Mouse (Mus musculus): ENCODE data around the gene Emilin2. TPM values are rescaled to one million over a fixed set of nuclear protein-coding genes. Genes with fewer than 3 reads are reported as not detected.

The Emilin2 gene
- polyA plus RNA-seq, 1 experiment from 2014 or later: 2.5 TPM

- no peak overlapping the region for H3K9ac ChIP-seq (replicated peaks)
- H3K9me3 ChIP-seq: no peaks in the 10 kb centered on the region
- 83% methylated on average over 3 of the region's 3 CpGs for WGBS
- H3K4me3 ChIP-seq (replicated peaks): no peak overlapping the region
- H3K27me3 ChIP-seq: no peaks in the 10 kb centered on the region
- H3K4me1 ChIP-seq (replicated peaks): no peaks in the 10 kb centered on the region
- H3K27ac ChIP-seq: no peak overlapping the region
- no peak overlapping the region for H3K4me2 ChIP-seq (replicated peaks)
- no peak for ATAC-seq
- H3K36me3 ChIP-seq: no peaks in the 10 kb centered on the region
These were observed 17.2 kb downstream of the Emilin2 start for GRCm38 (mm10) chr17:71294570-71294969.

DNA sequence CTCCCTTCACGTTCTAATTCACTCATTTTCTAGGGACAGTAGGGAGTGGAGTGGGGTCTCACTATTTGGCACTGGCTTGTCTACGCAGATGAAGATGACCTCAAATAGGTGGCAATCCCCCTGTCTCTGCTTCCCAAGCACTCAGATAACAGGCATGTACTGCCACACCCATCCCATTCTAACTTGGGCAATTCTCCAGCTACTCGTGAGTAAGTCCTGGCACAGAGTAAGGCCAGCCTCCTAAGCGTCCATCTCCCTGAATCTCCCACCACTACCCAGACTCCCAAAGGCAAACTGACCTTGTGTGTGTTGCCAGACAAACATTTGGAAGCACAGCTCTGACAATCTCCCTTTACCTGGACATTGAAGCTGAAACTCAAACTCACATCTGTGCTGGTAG is 18.9 kb downstream of the Emilin2 start:
- Histone ChIP-seq H3K36me3 (no peaks in the 10 kb centered on the region), H3K4me3 (replicated peaks) (no peak overlapping the region), H3K27me3 (no peaks in the 10 kb centered on the region), H3K4me2 (replicated peaks) (no peak overlapping the region), H3K9ac (replicated peaks) (no peak overlapping the region), H3K9me3 (no peaks in the 10 kb centered on the region), H3K4me1 (replicated peaks) (no peaks in the 10 kb centered on the region), H3K27ac (no peak overlapping the region)
- ATAC-seq: no peak
- 82% methylated on average over 4 of the region's 4 CpGs for WGBS

- WGBS: 95% methylated on average over 6 of the region's 6 CpGs
- H3K27me3 ChIP-seq: no peaks in the 10 kb centered on the region
- H3K9me3 ChIP-seq: no peaks in the 10 kb centered on the region
- no peak overlapping the region for H3K27ac ChIP-seq
- H3K4me3 ChIP-seq (replicated peaks): no peak overlapping the region
- ATAC-seq: no peak
- H3K4me2 ChIP-seq (replicated peaks): no peak overlapping the region
- H3K4me1 ChIP-seq (replicated peaks): no peaks in the 10 kb centered on the region
- H3K9ac ChIP-seq (replicated peaks): no peak overlapping the region
- no peaks in the 10 kb centered on the region for H3K36me3 ChIP-seq
These were observed 19.8 kb downstream of the Emilin2 start for GRCm38 (mm10) chr17:71291897-71292420.

GRCm38 (mm10) chr17:71290486-71291410 is 21.0 kb downstream of the Emilin2 start:
- Histone ChIP-seq H3K9me3 (no peaks in the 10 kb centered on the region), H3K4me1 (replicated peaks) (no peaks in the 10 kb centered on the region), H3K27me3 (no peaks in the 10 kb centered on the region), H3K9ac (replicated peaks) (no peak overlapping the region), H3K27ac (no peak overlapping the region), H3K4me2 (replicated peaks) (no peak overlapping the region), H3K4me3 (replicated peaks) (no peak overlapping the region), H3K36me3 (no peaks in the 10 kb centered on the region)
- 87% methylated on average over 7 of the region's 7 CpGs for WGBS
- no peak for ATAC-seq

DNA sequence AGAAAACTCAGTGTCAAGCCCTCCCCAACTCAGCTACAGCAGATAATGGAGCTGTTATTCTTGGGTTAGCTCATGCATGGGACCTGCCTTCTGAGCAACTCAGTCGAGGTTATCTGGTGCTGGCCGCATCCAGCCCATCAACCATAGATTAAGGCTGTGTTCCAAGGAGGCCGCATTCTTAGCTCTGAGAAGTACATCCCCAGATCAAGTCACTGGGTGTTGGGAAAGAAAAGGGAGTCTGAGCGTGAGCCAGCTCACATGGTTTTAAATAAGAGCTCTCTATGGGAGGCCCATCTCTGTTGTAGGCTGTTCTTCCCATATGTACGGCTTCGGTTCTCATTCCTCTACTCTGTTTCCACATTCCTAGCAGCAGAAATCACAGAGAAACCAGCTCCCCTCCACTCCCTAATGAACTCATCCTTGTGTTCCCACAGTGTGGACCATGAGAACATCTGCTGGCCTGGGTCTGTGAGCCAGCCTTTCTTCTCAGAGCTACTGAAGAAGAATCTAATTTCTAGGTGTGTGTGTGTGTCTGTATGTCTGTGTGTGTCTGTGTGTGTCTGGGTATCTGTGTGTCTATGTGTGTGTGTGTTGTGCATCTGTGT is 22.1 kb downstream of the Emilin2 start:
- Histone ChIP-seq H3K9me3 (no peaks in the 10 kb centered on the region), H3K27ac (no peak overlapping the region), H3K4me3 (replicated peaks) (no peak overlapping the region), H3K4me2 (replicated peaks) (no peak overlapping the region), H3K27me3 (no peaks in the 10 kb centered on the region), H3K9ac (replicated peaks) (no peak overlapping the region), H3K4me1 (replicated peaks) (no peaks in the 10 kb centered on the region), H3K36me3 (no peaks in the 10 kb centered on the region)
- 75% methylated on average over 6 of the region's 6 CpGs for WGBS
- no peak for ATAC-seq

GRCm38 (mm10) chr17:71288808-71289548 is 22.8 kb downstream of the Emilin2 start:
- H3K4me3 ChIP-seq (replicated peaks): no peak overlapping the region
- H3K4me1 ChIP-seq (replicated peaks): no peaks in the 10 kb centered on the region
- no peak overlapping the region for H3K27ac ChIP-seq
- H3K4me2 ChIP-seq (replicated peaks): no peak overlapping the region
- no peaks in the 10 kb centered on the region for H3K27me3 ChIP-seq
- H3K9me3 ChIP-seq: no peaks in the 10 kb centered on the region
- 90% methylated on average over 10 of the region's 10 CpGs for WGBS
- no peaks in the 10 kb centered on the region for H3K36me3 ChIP-seq
- H3K9ac ChIP-seq (replicated peaks): no peak overlapping the region
- no peak for ATAC-seq

GRCm38 (mm10) chr17:71288145-71288758 is 23.5 kb downstream of the Emilin2 start:
- Histone ChIP-seq H3K9me3 (no peaks in the 10 kb centered on the region), H3K4me1 (replicated peaks) (no peaks in the 10 kb centered on the region), H3K4me3 (replicated peaks) (no peak overlapping the region), H3K27me3 (no peaks in the 10 kb centered on the region), H3K27ac (no peak overlapping the region), H3K36me3 (no peaks in the 10 kb centered on the region), H3K4me2 (replicated peaks) (no peak overlapping the region), H3K9ac (replicated peaks) (no peak overlapping the region)
- 92% methylated on average over 11 of the region's 11 CpGs for WGBS
- no peak for ATAC-seq

- no peaks in the 10 kb centered on the region for H3K36me3 ChIP-seq
- ATAC-seq: no peak
- H3K4me3 ChIP-seq (replicated peaks): no peak overlapping the region
- no peaks in the 10 kb centered on the region for H3K4me1 ChIP-seq (replicated peaks)
- 96% methylated on average over 7 of the region's 7 CpGs for WGBS
- H3K9ac ChIP-seq (replicated peaks): no peak overlapping the region
- no peak overlapping the region for H3K27ac ChIP-seq
- no peaks in the 10 kb centered on the region for H3K9me3 ChIP-seq
- no peak overlapping the region for H3K4me2 ChIP-seq (replicated peaks)
- no peaks in the 10 kb centered on the region for H3K27me3 ChIP-seq
These were observed 24.2 kb downstream of the Emilin2 start for GRCm38 (mm10) chr17:71287586-71287985.

DNA sequence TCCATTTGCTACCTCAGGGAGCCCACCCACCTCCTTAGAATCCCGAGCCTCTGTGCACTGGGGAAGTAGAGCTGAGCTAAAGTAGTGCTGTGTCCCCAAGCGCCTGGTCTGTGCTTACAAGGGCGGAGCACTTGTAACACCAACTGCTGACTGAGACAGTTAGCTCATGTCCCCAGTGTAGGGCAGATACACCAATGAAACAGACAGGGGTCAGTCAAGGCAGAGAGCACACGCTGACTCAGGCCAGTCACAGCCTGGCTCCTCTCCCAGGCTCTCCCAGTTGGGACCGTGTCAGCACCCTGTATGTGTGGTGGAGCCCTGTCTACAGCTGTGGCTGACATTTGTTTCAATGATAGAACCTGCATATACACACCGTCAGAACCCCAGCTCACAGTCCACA is 25.8 kb downstream of the Emilin2 start:
- H3K27ac ChIP-seq: no peak overlapping the region
- no peak for ATAC-seq
- H3K9me3 ChIP-seq: no peaks in the 10 kb centered on the region
- H3K4me1 ChIP-seq (replicated peaks): no peaks in the 10 kb centered on the region
- no peaks in the 10 kb centered on the region for H3K27me3 ChIP-seq
- H3K4me2 ChIP-seq (replicated peaks): no peak overlapping the region
- no peaks in the 10 kb centered on the region for H3K36me3 ChIP-seq
- H3K9ac ChIP-seq (replicated peaks): no peak overlapping the region
- 74% methylated on average over 6 of the region's 6 CpGs for WGBS
- no peak overlapping the region for H3K4me3 ChIP-seq (replicated peaks)

- H3K9ac ChIP-seq (replicated peaks): no peak overlapping the region
- H3K27ac ChIP-seq: no peak overlapping the region
- ATAC-seq: no peak
- no peaks in the 10 kb centered on the region for H3K27me3 ChIP-seq
- H3K36me3 ChIP-seq: no peaks in the 10 kb centered on the region
- no peak overlapping the region for H3K4me3 ChIP-seq (replicated peaks)
- no peaks in the 10 kb centered on the region for H3K4me1 ChIP-seq (replicated peaks)
- no peaks in the 10 kb centered on the region for H3K9me3 ChIP-seq
- H3K4me2 ChIP-seq (replicated peaks): no peak overlapping the region
- 82% methylated on average over 6 of the region's 6 CpGs for WGBS
These were observed 26.9 kb downstream of the Emilin2 start for GRCm38 (mm10) chr17:71284890-71285289.

- WGBS: 88% methylated on average over 4 of the region's 4 CpGs
- H3K9ac ChIP-seq (replicated peaks): no peak overlapping the region
- no peak overlapping the region for H3K4me3 ChIP-seq (replicated peaks)
- H3K9me3 ChIP-seq: no peaks in the 10 kb centered on the region
- no peak overlapping the region for H3K27ac ChIP-seq
- no peak for ATAC-seq
- no peaks in the 10 kb centered on the region for H3K4me1 ChIP-seq (replicated peaks)
- no peaks in the 10 kb centered on the region for H3K36me3 ChIP-seq
- H3K4me2 ChIP-seq (replicated peaks): no peak overlapping the region
- no peaks in the 10 kb centered on the region for H3K27me3 ChIP-seq
These were observed 28.5 kb downstream of the Emilin2 start for GRCm38 (mm10) chr17:71283237-71283636.

All from midbrain, embryonic 13.5 days (tissue).